Mouse (Mus musculus) megakaryocyte progenitor cell, adult 5-6 weeks (primary cell): ENCODE data around the gene Osbpl9. TPM values are rescaled to one million over a fixed set of nuclear protein-coding genes. Genes with fewer than 3 reads are reported as not detected.

Experiments
- ATAC-seq: replicated peaks from 2 replicates; pipeline ENCODE4 v1.8.0; 2016; ENCODE audit warnings: mild to moderate bottlenecking, moderate TSS enrichment, inconsistent platforms; ENCODE audit not compliant: poor library complexity
- total RNA-seq, 2 experiments: library from RNA; stranded (forward) in 1 of 2; stranded (reverse) in 1 of 2; fragments of 157-497, 149-512 nt in 1 of 2; fragments of 200-1000 nt in 1 of 2; gene quantifications; 2 replicates each; pipeline versions ENCODE4 v1.2.3 to v1.2.4; 2015 to 2017

Gene Osbpl9
- total RNA-seq (2015) (77.4 and 99.6 TPM in 2 replicates), total RNA-seq (2017) (61.7 and 64.3 TPM in 2 replicates)

- peak; percentile 93 for ATAC-seq
Measured at GRCm38 (mm10) chr4:109201582-109202424, at the start of gene Osbpl9. Osbpl9 (minus strand) TSS chr4:109202272.

- ATAC-seq = peak; percentile 73
Measured at GRCm38 (mm10) chr4:109251605-109252004, 49.5 kb upstream of the Osbpl9 start.

- ATAC-seq = no peak
Measured at GRCm38 (mm10) chr4:109245016-109245620, 43.0 kb upstream of the Osbpl9 start.

- no peak for ATAC-seq
Measured at GRCm38 (mm10) chr4:109244506-109244905, 42.4 kb upstream of the Osbpl9 start.

DNA sequence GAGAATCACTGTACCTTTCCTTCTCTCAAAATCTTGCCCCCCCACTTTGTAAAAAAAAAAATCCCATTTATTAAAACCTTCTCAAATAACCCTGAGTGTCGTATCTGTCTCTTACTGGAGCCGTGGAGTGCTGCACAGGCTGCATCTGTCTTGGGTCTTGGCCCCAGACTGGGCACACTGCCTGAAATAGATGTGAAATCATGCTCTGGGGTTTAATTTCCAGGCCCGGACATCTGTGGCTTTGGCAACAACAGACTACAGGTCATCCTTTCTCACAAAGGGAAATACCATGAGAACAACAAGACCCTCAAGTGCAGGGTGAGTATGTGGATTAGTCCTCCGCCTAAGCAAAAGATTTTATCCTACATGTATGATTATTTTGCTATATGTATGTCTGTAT is 39.9 kb upstream of the Osbpl9 start:
- ATAC-seq = no peak

DNA sequence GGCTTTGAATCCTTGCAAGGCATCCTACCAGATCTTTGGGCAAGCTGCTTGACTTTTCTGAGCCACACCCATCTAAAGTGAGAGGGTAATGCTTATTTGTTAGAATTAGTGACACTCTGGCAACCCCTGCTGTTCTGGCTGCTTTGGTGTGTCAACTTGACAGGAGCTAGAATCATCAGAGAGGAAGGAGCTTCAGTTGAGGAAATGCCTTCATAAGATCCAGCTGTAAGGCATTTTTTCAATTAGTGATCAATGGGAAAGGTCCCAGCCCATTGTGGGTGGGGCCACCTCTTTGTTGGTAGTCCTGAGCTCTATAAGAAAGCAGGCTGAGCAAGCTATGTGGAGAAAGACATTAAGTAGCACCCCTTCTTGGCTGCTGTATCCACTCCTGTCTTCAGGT is 39.1 kb upstream of the Osbpl9 start:
- ATAC-seq = no peak

DNA sequence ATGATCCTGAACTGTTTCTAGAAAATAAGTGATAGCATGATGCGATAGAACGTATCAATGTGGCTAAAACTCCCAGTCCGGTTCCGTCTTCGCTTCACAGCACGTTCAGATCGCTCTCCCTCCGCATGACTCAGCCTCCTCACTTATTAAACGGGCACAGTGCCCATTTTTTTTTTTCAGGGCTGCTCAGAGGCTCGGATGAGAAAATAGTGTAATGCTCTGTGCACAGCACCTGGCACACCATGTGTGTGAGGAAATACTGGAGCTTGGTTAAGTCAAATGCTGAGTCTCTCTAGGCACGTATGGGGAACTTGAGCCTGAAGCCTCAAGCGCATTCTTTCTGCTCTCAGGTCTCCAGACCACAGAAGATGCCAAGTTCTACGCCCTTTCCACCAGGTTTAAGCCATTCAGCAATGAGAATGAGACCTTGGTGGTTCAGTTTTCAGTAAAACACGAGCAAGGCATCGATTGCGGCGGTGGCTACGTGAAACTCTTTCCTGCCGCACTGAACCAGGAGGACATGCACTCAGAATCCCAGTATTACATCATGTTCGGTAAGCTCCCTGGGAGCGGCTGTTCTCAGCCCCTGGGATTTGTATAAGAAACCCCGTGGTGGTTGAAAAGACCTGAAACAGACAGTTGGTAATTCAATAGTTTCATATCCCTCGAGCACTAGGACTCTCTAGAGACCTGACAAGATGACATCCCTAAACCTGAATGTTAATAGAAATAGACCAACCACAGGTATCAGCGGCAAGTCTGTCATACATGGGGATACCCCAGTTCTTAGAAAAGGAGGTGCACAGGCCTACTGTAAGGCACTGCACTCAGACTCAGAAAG is 36.6 kb upstream of the Osbpl9 start:
- 0 out of 2 replicates have a peak, but pooled peaks have one; percentile 26 for ATAC-seq

GRCm38 (mm10) chr4:109236186-109236879 is 34.3 kb upstream of the Osbpl9 start:
- no peak for ATAC-seq

- ATAC-seq = no peak
Measured at GRCm38 (mm10) chr4:109234806-109235350, 32.8 kb upstream of the Osbpl9 start.

DNA sequence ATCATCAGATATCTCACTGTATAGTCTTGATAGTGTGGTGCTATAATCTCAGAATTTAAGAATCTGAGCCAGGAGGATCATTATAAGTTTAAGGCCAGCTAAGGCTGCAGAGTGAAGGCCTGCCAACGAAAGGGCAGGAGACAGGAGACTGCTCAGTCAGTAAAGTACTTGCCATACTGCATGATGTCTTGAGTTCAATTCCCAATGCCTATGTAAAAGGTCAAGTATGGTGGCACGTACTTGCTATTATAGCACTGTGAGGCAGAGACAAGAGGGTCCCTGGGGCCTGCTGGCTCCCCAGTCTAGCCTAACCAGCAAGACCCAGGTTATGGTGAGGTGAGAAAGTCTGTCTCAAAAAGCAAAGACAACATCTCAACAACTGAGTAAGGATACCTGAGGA is 32.1 kb upstream of the Osbpl9 start, which contains the start of gene Calr4:
TSS of gene Calr4 (plus strand) at position 301 of the 400 bp plus-strand sequence.
- ATAC-seq = no peak

DNA sequence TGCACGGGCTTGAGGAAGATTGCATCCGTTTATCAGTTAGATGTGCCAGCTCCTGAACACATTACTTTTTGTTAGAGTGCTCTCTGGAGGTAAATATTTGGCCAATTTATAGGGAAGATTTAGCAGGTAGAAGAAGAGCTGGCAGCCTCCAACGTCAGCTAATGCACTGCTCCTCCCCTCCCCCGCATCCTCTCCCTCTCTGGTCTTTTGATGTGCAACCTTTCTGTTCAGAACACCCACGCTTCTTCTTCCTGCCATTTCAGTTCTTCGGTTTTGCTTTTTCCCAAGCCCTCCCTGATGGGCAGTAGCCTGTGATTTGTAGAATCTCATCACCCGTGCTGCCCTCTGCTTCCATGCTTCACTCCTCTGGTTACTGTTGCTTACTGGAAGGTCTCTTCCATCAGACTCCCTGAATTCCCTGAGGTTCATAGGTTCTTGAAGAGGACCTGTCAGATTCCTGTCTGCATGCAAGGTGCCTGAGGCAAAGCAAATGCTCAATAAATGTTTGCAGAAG is 27.8 kb upstream of the Osbpl9 start:
- ATAC-seq = no peak

DNA sequence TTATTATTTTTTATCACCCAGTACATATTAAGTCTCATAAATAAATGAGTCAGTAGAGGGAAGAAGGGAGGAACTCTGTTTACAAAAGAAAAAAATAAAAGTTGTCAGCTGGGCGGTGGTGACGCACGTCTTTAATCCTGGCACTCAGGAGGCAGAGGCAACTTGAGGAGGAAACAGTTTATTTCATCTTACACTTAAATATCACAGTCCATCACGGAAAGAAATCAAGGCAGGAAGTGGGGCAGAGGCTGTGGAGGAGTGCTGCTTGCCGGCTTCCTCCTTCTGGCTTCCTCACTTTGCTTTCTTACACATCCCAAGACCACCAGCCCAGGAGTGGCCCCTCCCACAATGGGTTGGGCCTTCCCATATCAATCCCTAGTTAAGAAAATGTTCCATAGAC is 24.0 kb upstream of the Osbpl9 start:
- ATAC-seq = no peak

- ATAC-seq = no peak
Measured at GRCm38 (mm10) chr4:109225606-109226005, 23.5 kb upstream of the Osbpl9 start.

DNA sequence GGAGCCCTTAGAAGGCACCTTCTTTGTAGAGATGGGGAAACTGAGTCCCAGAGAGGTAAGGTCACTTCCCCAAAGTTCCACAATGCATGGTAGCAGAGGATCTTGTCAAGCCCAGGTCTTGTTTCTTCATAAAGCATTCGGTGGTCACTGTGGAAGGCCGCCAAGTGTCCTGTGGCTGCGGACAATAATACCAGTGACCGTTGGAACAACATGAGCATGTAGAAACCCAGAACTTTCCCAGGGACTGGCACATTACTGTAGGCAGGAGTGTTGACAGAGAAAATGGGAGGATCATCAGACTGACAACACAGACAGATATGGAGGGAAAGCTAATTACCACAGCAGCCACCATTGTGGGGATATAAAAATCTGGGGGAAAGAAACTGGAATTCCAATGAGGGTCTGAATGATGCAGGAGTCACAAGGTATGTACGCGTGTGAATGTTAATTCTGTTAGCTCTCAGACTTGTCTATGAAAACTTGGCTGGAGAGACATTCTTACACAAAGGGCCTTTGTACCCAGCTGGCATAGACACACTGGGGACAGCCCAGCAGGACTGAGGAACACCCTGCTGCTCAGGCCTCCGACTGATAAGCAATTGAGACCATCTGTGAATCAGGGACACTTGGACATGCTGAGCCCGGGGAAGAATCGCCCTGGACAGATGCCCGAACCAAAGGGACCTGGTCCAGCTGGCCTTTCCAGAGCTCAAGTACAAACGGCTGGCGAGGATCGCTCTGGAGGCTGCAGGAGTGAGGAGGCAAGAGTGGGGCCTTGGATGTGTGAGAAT is 22.9 kb upstream of the Osbpl9 start:
- ATAC-seq = no peak

DNA sequence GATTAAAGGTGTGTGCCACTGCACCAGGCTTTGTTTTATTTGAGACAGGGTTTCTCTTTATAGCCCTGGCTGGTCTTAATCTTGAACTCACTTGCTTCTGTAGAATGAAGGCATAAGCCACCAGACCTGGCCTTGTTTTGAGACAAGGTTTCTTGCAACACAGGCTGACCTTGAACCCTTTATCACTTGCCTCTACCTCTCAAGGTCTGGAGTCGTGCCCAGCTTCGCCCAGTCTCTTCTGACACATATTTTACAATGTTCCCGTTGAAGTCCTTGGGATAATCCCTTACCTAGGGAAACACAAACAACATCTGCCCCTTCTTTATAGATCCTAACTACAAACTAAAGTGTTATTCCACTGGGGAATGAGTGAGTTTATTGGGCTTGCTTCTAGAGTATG is 19.9 kb upstream of the Osbpl9 start:
- ATAC-seq = no peak

GRCm38 (mm10) chr4:109220441-109220940 is 18.4 kb upstream of the Osbpl9 start:
- ATAC-seq = no peak

DNA sequence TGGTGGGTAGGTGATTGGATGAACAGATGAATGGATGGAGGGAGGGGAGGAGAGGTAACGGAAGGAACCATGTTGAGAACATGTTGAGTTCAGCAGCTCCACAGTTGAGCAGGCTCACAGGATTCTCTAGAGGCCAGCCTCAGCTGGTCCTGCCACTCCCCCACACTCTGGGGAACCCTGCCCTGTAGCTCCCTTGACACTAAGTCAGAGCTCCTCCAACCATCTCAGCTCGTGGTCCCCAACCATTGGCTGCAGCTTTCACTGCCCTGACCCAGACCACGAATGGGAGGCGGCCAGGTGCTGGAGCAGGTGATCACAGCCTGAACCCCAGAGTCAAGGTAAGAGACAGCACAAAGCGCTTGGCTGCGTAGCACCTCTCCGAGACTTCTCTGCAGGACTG is 15.9 kb upstream of the Osbpl9 start:
- no peak for ATAC-seq

GRCm38 (mm10) chr4:109213986-109214385 is 11.9 kb upstream of the Osbpl9 start:
- ATAC-seq = peak; percentile 89

DNA sequence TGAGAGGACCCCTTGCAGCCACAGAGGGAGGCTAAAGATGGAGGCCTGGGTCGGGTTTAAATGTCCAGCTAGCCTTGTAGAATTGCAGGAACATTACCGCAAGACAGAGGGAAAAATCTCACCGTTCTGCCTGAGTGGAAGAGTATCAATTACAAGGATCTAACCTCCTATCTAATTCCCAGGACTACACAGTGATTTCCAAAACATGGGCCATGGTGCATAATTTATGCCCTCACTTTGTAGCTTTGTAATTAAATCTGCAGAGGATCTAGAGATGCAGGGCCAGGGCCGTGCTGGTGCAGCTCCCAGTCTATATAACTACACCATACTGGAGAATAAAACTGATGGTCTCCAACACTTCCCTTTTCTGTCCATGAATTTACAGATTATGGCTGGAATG is 8.8 kb upstream of the Osbpl9 start:
- ATAC-seq = no peak
